Mouse (Mus musculus) urinary bladder, postnatal 4 days (tissue): ENCODE data around the gene Olfr715b.
"Not testable (repeated sequence)": the region's sequence is repeated elsewhere in the genome, so short reads cannot be mapped to it uniquely, and the experiment has no call there.

Source experiments
- DNase-seq, 2 experiments: peaks; one replicate each; pipeline ENCODE4 v3.0.0; 2021 to 2022; ENCODE audit warnings: low spot score in 2 of 2

Gene Olfr715b

DNA sequence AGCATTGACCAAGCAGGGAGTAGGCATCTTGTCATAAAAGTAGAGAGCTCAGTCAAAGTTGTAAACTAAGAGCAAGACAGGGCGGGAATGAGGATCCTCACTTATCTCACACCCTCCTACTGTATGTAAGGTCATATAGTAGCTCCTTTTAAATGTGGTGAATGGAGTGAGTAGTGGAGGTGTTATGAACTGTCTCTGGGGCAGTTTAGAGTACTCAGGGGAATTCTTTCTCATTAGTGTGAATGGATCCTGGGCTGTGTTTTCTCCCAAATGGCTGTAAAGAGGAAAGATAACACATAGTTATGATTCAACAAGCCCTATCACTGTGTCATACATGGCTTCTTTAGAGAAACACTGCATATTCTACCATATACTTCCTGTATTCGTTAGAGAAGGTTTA, at the start of gene Olfr715b:
TSS of gene Olfr715b (minus strand) at position 101 of the 400 bp plus-strand sequence.
- not testable (repeated sequence) for DNase-seq

DNA sequence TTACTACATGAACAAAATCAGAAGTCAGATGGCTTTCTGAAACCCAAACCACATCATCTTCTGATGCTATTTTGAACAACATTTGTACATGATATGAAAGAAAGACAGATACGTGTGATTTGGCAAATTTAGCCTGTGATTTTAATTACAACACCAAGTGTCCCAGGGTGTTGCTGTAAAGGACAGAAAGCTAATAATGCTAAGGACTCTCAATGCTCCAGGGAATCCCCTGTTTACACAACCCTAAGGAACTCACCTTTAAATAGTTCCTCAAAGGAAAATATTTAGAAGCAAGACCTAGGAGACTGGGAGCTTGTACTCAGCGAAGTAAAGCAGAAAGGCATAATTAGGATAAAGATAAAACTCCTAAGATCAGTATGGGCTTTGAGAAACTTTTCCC, 27.9 kb upstream of the Olfr715b start, which contains the start of gene Olfr716:
TSS of gene Olfr716 (plus strand) at position 301 of the 400 bp plus-strand sequence.
- not testable (repeated sequence) for DNase-seq

DNA sequence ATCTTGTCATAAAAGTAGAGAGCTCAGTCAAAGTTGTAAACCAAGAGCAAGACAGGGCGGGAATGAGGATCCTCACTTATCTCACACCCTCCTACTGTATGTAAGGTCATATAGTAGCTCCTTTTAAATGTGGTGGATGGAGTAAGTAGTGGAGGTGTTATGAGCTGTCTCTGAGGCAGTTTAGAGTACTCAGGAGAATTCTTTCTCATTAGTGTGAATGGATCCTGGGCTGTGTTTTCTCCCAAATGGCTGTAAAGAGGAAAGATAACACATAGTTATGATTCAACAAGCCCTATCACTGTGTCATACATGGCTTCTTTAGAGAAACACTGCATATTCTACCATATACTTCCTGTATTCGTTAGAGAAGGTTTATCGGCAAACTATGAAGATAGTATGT, 20.8 kb upstream of the Olfr715b start, which contains the start of gene Olfr715:
TSS of gene Olfr715 (minus strand) at position 101 of the 400 bp plus-strand sequence.
- DNase-seq: not testable (repeated sequence)

DNA sequence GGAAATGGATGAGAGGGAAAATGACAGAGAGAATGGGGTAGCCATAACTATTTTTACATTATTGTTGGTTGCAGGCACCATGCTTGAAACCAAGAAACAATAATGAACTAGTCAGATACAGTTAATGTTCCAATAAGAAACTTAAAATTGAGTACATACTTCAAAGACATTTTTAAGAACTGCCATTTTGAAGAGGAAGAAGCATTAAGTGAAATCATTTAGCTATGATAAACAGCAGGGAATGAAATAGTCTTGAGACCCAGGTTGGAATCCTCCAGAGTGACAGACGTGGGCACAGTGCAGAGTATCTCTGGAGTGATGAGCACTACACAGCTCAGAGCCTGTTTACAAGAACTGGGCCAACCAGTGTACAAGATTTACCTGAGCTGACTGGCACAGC, 17.2 kb downstream of the Olfr715b start, which contains the start of gene Olfr17:
TSS of gene Olfr17 (plus strand) at position 301 of the 400 bp plus-strand sequence.
- no peak for DNase-seq

DNA sequence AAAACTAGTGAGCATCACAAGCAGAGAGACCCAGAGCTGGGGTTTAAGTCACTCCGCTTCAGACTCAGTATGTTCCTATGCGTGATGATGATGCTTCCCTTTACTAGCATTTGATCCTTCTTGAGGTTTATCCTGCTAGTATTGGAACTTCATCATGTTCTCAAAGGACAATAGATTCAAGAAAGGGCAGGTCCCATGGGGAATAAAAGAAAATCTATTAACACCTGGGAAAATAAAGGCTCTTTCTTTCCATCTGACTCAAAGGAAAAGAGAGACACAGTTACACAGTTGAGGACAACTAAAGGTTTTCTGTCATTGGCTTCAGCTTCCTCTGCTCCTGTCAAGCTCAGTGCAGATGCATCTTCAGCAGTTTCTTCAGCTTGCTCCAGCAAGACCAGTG, 39.5 kb downstream of the Olfr715b start, which contains the start of gene Olfr714:
TSS of gene Olfr714 (plus strand) at position 301 of the 400 bp plus-strand sequence.
- DNase-seq: no peak
